ENCODE assay signal across 23 mouse cellular contexts in the genomic region with DNA sequence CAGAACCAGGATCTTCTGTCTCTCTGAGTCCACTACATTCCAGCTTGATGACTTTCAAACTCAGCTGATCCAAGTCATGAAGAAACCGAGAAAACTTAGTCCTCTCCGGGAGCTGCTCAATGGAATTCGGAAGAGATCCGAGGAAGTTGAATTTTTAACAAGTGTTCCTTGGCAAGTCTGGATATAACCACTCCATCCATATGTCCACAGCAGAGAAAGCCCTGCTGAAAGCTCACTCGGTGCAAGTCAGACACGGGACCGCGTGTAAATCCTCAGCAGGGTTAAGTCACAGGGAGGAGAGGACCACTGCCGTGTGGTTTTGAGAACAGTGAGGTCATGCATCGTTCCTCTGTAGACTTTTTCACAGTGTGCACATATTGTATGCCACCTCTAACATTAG. TPM values are rescaled to one million over a fixed set of nuclear protein-coding genes. Genes with fewer than 3 reads are reported as not detected.
"Had no signal": no experiment of that assay in that cellular context is flagged by ENCODE, and none has a peak within 500 bp of the region (broad histone marks: within the 10 kb centered on the region; RNA-seq: fewer than 3 reads in every experiment).

No protein-coding gene starts in this region.

- DNase-seq: cerebellum, adult 8-10 months; cerebellum, adult 9-10 months; cerebellum, adult 9-11 months; cerebellum, postnatal 10 days; cerebellum, postnatal 14 days; cerebellum, postnatal 25 days; cerebellum, postnatal 36 days; embryo, embryonic 11 days; forebrain, postnatal 0 days; gastrocnemius, adult 2 months; gastrocnemius, postnatal 10 days; gastrocnemius, postnatal 14 days; gastrocnemius, postnatal 25 days; gastrocnemius, postnatal 36 days; heart, adult 2 months had no signal

- ATAC-seq: forebrain, embryonic 13.5 days; forebrain, embryonic 14.5 days; forebrain, embryonic 15.5 days; forebrain, embryonic 16.5 days; forebrain, postnatal 0 days had no signal

RNA-seq across cellular contexts. Expression of a gene that starts 5.9 kb away (rescaled TPM):
- total RNA-seq: common myeloid progenitor, adult 5-6 weeks; gastrocnemius, adult 18-20 months; gastrocnemius, postnatal 36 days; granulocyte monocyte progenitor cell, adult 5-6 weeks; heart, adult 2 months; heart, adult 8-10 months had no signal
